Mouse (Mus musculus) embryonic facial prominence, embryonic 14.5 days (tissue): ENCODE measurements around the gene Plin4. TPM values are rescaled to one million over a fixed set of nuclear protein-coding genes. Genes with fewer than 3 reads are reported as not detected.
A peak's percentile ranks its signal among the peaks of the same experiment; 100 is the strongest.

ENCODE experiments used
- ATAC-seq: fragments of 200-750 bp; cut with Nextera tagmentation; 2 replicates; pipeline ENCODE4 v1.8.0; 2017; ENCODE audit warnings: low read depth, moderate number of reproducible peaks, moderate TSS enrichment
- DNase-seq: peaks from one replicate; pipeline ENCODE4 v3.0.0-alpha.2; 2015; ENCODE audit warnings: low spot score
- H3K27ac ChIP-seq: fragments of 300-500 bp; sonication (generic); replicated peaks from 2 replicates; pipeline ENCODE4 v1.5.1; 2014; ENCODE audit warnings: low read depth, mild to moderate bottlenecking, low read length, moderate library complexity
- H3K27me3 ChIP-seq: fragments of 300-500 bp; sonication (generic); replicated peaks from 2 replicates; pipeline ENCODE4 v1.6.1; 2014; ENCODE audit warnings: low read length; ENCODE audit not compliant: control insufficient read depth, insufficient read depth
- H3K36me3 ChIP-seq: fragments of 300-500 bp; sonication (generic); 2 replicates; pipeline ENCODE4 v1.6.1; 2014; ENCODE audit warnings: low read length, mixed read lengths; ENCODE audit not compliant: control insufficient read depth, insufficient read depth
- H3K4me1 ChIP-seq: fragments of 300-500 bp; sonication (generic); 2 replicates; pipeline ENCODE4 v1.6.1; 2014; ENCODE audit warnings: antibody characterized with exemption, low read length; ENCODE audit not compliant: control insufficient read depth, insufficient read depth
- H3K4me2 ChIP-seq: fragments of 300-500 bp; sonication (generic); 2 replicates; pipeline ENCODE4 v1.6.1; 2014; ENCODE audit warnings: low read depth, mild to moderate bottlenecking, low read length, moderate library complexity, mixed read lengths
- H3K4me3 ChIP-seq: fragments of 300-500 bp; sonication (generic); 2 replicates; pipeline ENCODE4 v1.5.1; 2014; ENCODE audit warnings: low read depth, mild to moderate bottlenecking, low read length
- H3K9ac ChIP-seq: fragments of 300-500 bp; sonication (generic); 2 replicates; pipeline ENCODE4 v1.6.1; 2014; ENCODE audit warnings: low read depth, mild to moderate bottlenecking, low read length, moderate library complexity, mixed read lengths
- H3K9me3 ChIP-seq: fragments of 300-500 bp; sonication (generic); 2 replicates; pipeline ENCODE4 v1.6.1; 2016; ENCODE audit warnings: low read length; ENCODE audit not compliant: control insufficient read depth
- WGBS: fragments of 180-500 bp; shearing (Covaris S2); extraction: QIAGEN DNeasy Blood & Tissue Kit; methylation state at CpG from one replicate; pipeline ENCODE4 v1.1.7; 2014; 5-methylcytosine and 5-hydroxymethylcytosine counted together
- polyA plus RNA-seq: library from polyadenylated mRNA; unstranded; fragments of >200 nt; fragmentation: Nextera tagmentation; extraction: Ambion mirVana; gene quantifications from 2 replicates; pipeline ENCODE4 v1.2.1, GENCODE M21; 2014

The Plin4 gene
- polyA plus RNA-seq, 1 experiment from 2014 or later = 0.33 TPM

- Histone ChIP-seq H3K4me2 (no peak overlapping the region), H3K9ac (no peak overlapping the region), H3K27ac (no peak overlapping the region), H3K9me3 (no peaks in the 10 kb centered on the region), H3K27me3 (no peaks in the 10 kb centered on the region), H3K36me3 (no peaks in the 10 kb centered on the region), H3K4me1 (peaks cover 9% of the 10 kb centered on the region; the same call in 1 of the 2 replicates), H3K4me3 (no peak overlapping the region)
- no peak for DNase-seq
- 5% methylated on average over 14 of the region's 14 CpGs for whole genome bisulfite sequencing
- ATAC-seq = no peak
These were observed 23.1 kb upstream of the Plin4 start for GRCm38 (mm10) chr17:56132661-56133060.

- Histone ChIP-seq H3K9ac (no peak overlapping the region), H3K36me3 (no peaks in the 10 kb centered on the region), H3K9me3 (no peaks in the 10 kb centered on the region), H3K4me1 (peaks cover 9% of the 10 kb centered on the region; the same call in 1 of the 2 replicates), H3K27ac (no peak overlapping the region), H3K4me3 (no peak overlapping the region), H3K27me3 (no peaks in the 10 kb centered on the region), H3K4me2 (no peak overlapping the region)
- DNase-seq (no peak), ATAC-seq (no peak)
- 44% methylated on average over 7 of the region's 7 CpGs for WGBS
These were observed 22.2 kb upstream of the Plin4 start for GRCm38 (mm10) chr17:56131814-56132213.

GRCm38 (mm10) chr17:56131136-56131535 is 21.5 kb upstream of the Plin4 start:
- H3K4me1 ChIP-seq = peaks cover 9% of the 10 kb centered on the region; the same call in 1 of the 2 replicates
- H3K27me3 ChIP-seq = no peaks in the 10 kb centered on the region
- H3K4me3 ChIP-seq = no peak overlapping the region
- no peak overlapping the region for H3K27ac ChIP-seq
- H3K36me3 ChIP-seq = no peaks in the 10 kb centered on the region
- no peak overlapping the region for H3K4me2 ChIP-seq
- DNase-seq (no peak), ATAC-seq (no peak)
- 96% methylated on average over 10 of the region's 10 CpGs for WGBS
- H3K9me3 ChIP-seq = no peaks in the 10 kb centered on the region
- H3K9ac ChIP-seq = no peak overlapping the region

- ATAC-seq = no peak
- H3K9ac ChIP-seq = no peak overlapping the region
- H3K9me3 ChIP-seq = peaks cover 2% of the 10 kb centered on the region; the same call in 1 of the 2 replicates
- H3K27me3 ChIP-seq = peaks cover 20% of the 10 kb centered on the region
- H3K4me3 ChIP-seq = no peak overlapping the region
- no peak overlapping the region for H3K27ac ChIP-seq
- no peaks in the 10 kb centered on the region for H3K36me3 ChIP-seq
- H3K4me1 ChIP-seq = peaks cover 7% of the 10 kb centered on the region; the same call in 1 of the 2 replicates
- no peak for DNase-seq
- H3K4me2 ChIP-seq = no peak overlapping the region
- WGBS = 80% methylated on average over 15 of the region's 15 CpGs
These were observed 18.6 kb upstream of the Plin4 start for GRCm38 (mm10) chr17:56128246-56128645.

GRCm38 (mm10) chr17:56126175-56126574 is 16.6 kb upstream of the Plin4 start:
- Histone ChIP-seq H3K4me2 (no peak overlapping the region), H3K36me3 (no peaks in the 10 kb centered on the region), H3K9me3 (peaks cover 16% of the 10 kb centered on the region), H3K27ac (no peak overlapping the region), H3K4me3 (no peak overlapping the region), H3K4me1 (peaks cover 7% of the 10 kb centered on the region; the same call in 1 of the 2 replicates), H3K9ac (no peak overlapping the region), H3K27me3 (peaks cover 40% of the 10 kb centered on the region)
- 66% methylated on average over 11 of the region's 11 CpGs for WGBS
- DNase-seq = no peak
- no peak for ATAC-seq

- no peaks in the 10 kb centered on the region for H3K36me3 ChIP-seq
- H3K4me3 ChIP-seq = no peak overlapping the region
- WGBS = 96% methylated on average over 4 of the region's 4 CpGs
- DNase-seq = no peak
- peaks cover 7% of the 10 kb centered on the region; the same call in 1 of the 2 replicates for H3K4me1 ChIP-seq
- H3K9ac ChIP-seq = no peak overlapping the region
- H3K27me3 ChIP-seq = peaks cover 49% of the 10 kb centered on the region
- H3K27ac ChIP-seq = no peak overlapping the region
- peaks cover 16% of the 10 kb centered on the region for H3K9me3 ChIP-seq
- ATAC-seq = no peak
- no peak overlapping the region for H3K4me2 ChIP-seq
These were observed 15.7 kb upstream of the Plin4 start for GRCm38 (mm10) chr17:56125276-56125630.

GRCm38 (mm10) chr17:56124377-56125275 is 15.0 kb upstream of the Plin4 start:
- Histone ChIP-seq H3K4me3 (peak overlapping the region; percentile 37), H3K27ac (no peak overlapping the region), H3K36me3 (no peaks in the 10 kb centered on the region), H3K9ac (peak overlapping the region; percentile 57), H3K27me3 (peaks cover 56% of the 10 kb centered on the region), H3K9me3 (peaks cover 16% of the 10 kb centered on the region), H3K4me2 (peak overlapping the region; percentile 68), H3K4me1 (peaks cover 7% of the 10 kb centered on the region; the same call in 1 of the 2 replicates)
- DNase-seq = no peak
- 12% methylated on average over 20 of the region's 59 CpGs for WGBS
- ATAC-seq = no peak

GRCm38 (mm10) chr17:56123681-56124340 is 14.2 kb upstream of the Plin4 start:
- no peak for DNase-seq
- Histone ChIP-seq H3K4me3 (peak overlapping the region; percentile 37), H3K4me1 (peaks cover 7% of the 10 kb centered on the region; the same call in 1 of the 2 replicates), H3K9ac (peak overlapping the region; percentile 57), H3K36me3 (no peaks in the 10 kb centered on the region), H3K27me3 (peaks cover 63% of the 10 kb centered on the region), H3K4me2 (peak overlapping the region; percentile 68), H3K27ac (no peak overlapping the region), H3K9me3 (peaks cover 16% of the 10 kb centered on the region)
- no peak for ATAC-seq
- WGBS = 47% methylated on average over 25 of the region's 59 CpGs
